In the genomic region with DNA sequence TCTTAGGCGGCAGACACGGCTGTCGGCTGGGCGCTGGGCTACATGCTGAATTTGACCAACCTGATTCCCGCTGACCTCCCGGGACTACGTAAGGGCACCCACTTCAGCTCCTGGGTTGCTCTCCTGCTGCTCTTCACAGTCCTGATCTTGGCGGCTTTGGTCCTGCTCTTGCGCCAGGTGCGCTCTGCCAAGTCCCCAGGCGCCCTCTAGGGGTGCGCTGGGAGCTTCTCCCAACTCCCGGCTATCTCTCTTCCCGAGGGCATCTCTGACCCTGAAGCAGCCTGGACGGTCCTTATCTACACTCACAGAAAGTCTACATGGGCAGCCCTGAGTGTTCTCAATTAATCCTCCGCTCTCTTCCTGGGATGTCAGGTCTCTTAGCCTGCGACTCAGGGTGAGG, we compare ENCODE assay signal across 7 mouse cellular contexts. TPM values are rescaled to one million over a fixed set of nuclear protein-coding genes. Genes with fewer than 3 reads are reported as not detected.
DNase-seq lines count a peak whose midpoint lies in the region; ATAC-seq and TF ChIP-seq lines count a peak whose summit lies in the region.

No protein-coding gene starts in this region.

- peaks cover 90% of the 10 kb centered on the region for H3K27me3 ChIP-seq in forebrain, embryonic 10.5 days (ENCODE audit: poor library complexity, severe bottlenecking)
- peaks cover 32% of the 10 kb centered on the region for H3K27me3 ChIP-seq in midbrain, embryonic 11.5 days (ENCODE audit: control insufficient read depth, insufficient read depth, low read length)
- peaks cover 69% of the 10 kb centered on the region for H3K27me3 ChIP-seq in stomach, embryonic 15.5 days (replicated peaks)

- H3K9ac ChIP-seq in midbrain, embryonic 11.5 days (ENCODE audit: low read length), result no peak overlapping the region
- no peak overlapping the region for H3K9ac ChIP-seq in stomach, embryonic 15.5 days

- peaks cover 41% of the 10 kb centered on the region for H3K4me1 ChIP-seq in forebrain, embryonic 10.5 days
- peaks cover 8% of the 10 kb centered on the region for H3K4me1 ChIP-seq in midbrain, embryonic 11.5 days (ENCODE audit: control insufficient read depth, insufficient read depth, low read length)
- peaks cover 9% of the 10 kb centered on the region for H3K4me1 ChIP-seq in stomach, embryonic 15.5 days

- H3K27ac ChIP-seq in forebrain, embryonic 10.5 days, result no peak overlapping the region
- H3K27ac ChIP-seq in left cerebral cortex, adult 2 months, result no peak overlapping the region
- no peak overlapping the region for H3K27ac ChIP-seq in midbrain, embryonic 11.5 days (ENCODE audit: low read depth, low read length)
- no peak overlapping the region for H3K27ac ChIP-seq in stomach, embryonic 15.5 days

- no peaks in the 10 kb centered on the region; the same call in 1 of the 2 replicates for H3K36me3 ChIP-seq in forebrain, embryonic 10.5 days (replicated peaks)
- no peaks in the 10 kb centered on the region for H3K36me3 ChIP-seq in midbrain, embryonic 11.5 days (ENCODE audit: control insufficient read depth, insufficient read depth, low read length)
- no peaks in the 10 kb centered on the region for H3K36me3 ChIP-seq in stomach, embryonic 15.5 days

- WGBS in forebrain, embryonic 10.5 days, result 3% methylated on average over 17 of the region's 17 CpGs
- WGBS in midbrain, embryonic 11.5 days, result 3% methylated on average over 17 of the region's 17 CpGs
- 4% methylated on average over 17 of the region's 17 CpGs for WGBS in stomach, embryonic 15.5 days

- TF ChIP-seq CTCF in left cerebral cortex, adult 2 months (IDR thresholded peaks at IDR 0.05), result peak; percentile 83

- H3K4me3 ChIP-seq in forebrain, embryonic 10.5 days, result peak overlapping the region; percentile 35
- peak overlapping the region; percentile 39 for H3K4me3 ChIP-seq in left cerebral cortex, adult 2 months
- H3K4me3 ChIP-seq in midbrain, embryonic 11.5 days (ENCODE audit: low read depth, low read length), result peak overlapping the region; percentile 9; the same call in 1 of the 2 replicates
- peak overlapping the region; percentile 12 for H3K4me3 ChIP-seq in stomach, embryonic 15.5 days (replicated peaks)

- peak overlapping the region; percentile 20 for H3K4me2 ChIP-seq in midbrain, embryonic 11.5 days
- H3K4me2 ChIP-seq in stomach, embryonic 15.5 days, result peak overlapping the region; percentile 38

- no peaks in the 10 kb centered on the region for H3K9me3 ChIP-seq in forebrain, embryonic 10.5 days
- H3K9me3 ChIP-seq in midbrain, embryonic 11.5 days (ENCODE audit: control insufficient read depth, low read length), result no peaks in the 10 kb centered on the region
- no peaks in the 10 kb centered on the region for H3K9me3 ChIP-seq in stomach, embryonic 15.5 days

- peak; percentile 69 for DNase-seq in ES-CJ7 (ENCODE audit: low read depth, low spot score)
- DNase-seq in adrenal gland, postnatal 25 days, result peak; percentile 76
- DNase-seq in forebrain, embryonic 10.5 days (ENCODE audit: extremely low spot score, low spot score), result no peak
- DNase-seq in heart, postnatal 25 days (ENCODE audit: low spot score), result peak; percentile 42
- peak; percentile 59 to 65 for DNase-seq in left cerebral cortex, adult 2 months (ENCODE audit: extremely low spot score in 1 of 2, low spot score in 2 of 2)
- DNase-seq in midbrain, embryonic 11.5 days (ENCODE audit: low spot score, missing footprints), result peak; percentile 89

- intact Hi-C loops in heart, postnatal 25 days (cut with DNase I), result no loop called here
- intact Hi-C loops in left cerebral cortex, adult 2 months (cut with DNase I), result no loop called here

- ATAC-seq in midbrain, embryonic 11.5 days (ENCODE audit: low FRiP score), result no peak
- no peak for ATAC-seq in stomach, embryonic 15.5 days (ENCODE audit: insufficient read depth, low FRiP score, low read depth)

RNA-seq across cellular contexts. Expression of a gene that starts 1.6 kb away (rescaled TPM):
- total RNA-seq in adrenal gland, postnatal 25 days (2021), result 120 and 134 TPM in 2 replicates
- 53.4 and 62.2 TPM in 2 replicates for polyA plus RNA-seq in forebrain, embryonic 10.5 days (2016; fragmentation: Nextera tagmentation; extraction: Ambion mirVana)
- total RNA-seq in heart, postnatal 25 days (2021), result 10 to 100 TPM; 25.1 to 27.7 TPM
- total RNA-seq in left cerebral cortex, adult 2 months (2021), result 100 to 1,000 TPM; 337 to 366 TPM
- 101 and 106 TPM in 2 replicates for polyA plus RNA-seq in midbrain, embryonic 11.5 days (2014; fragmentation: Nextera tagmentation; extraction: Ambion mirVana)
- polyA plus RNA-seq in stomach, embryonic 15.5 days (2015; fragmentation: Nextera tagmentation; extraction: Ambion mirVana), result 47.0 and 49.6 TPM in 2 replicates

RNA-seq across cellular contexts. Expression of a gene that starts 5.1 kb away (rescaled TPM):
- 2.4 and 3.7 TPM in 2 replicates for total RNA-seq in adrenal gland, postnatal 25 days (2021)
- polyA plus RNA-seq in forebrain, embryonic 10.5 days (2016; fragmentation: Nextera tagmentation; extraction: Ambion mirVana), result 0.11 TPM in 1 of 2 replicates, not detected in the other
- total RNA-seq in heart, postnatal 25 days (2021), result 10 to 100 TPM; 10.8 to 13.9 TPM
- 10 to 100 TPM; 11.5 to 13.1 TPM for total RNA-seq in left cerebral cortex, adult 2 months (2021)
- polyA plus RNA-seq in midbrain, embryonic 11.5 days (2014; fragmentation: Nextera tagmentation; extraction: Ambion mirVana), result 0.12 and 0.23 TPM in 2 replicates
- polyA plus RNA-seq in stomach, embryonic 15.5 days (2015; fragmentation: Nextera tagmentation; extraction: Ambion mirVana), result 10.1 and 13.0 TPM in 2 replicates

RNA-seq across cellular contexts. Expression of a gene that starts 22.3 kb away (rescaled TPM):
- not detected in 2 replicates for total RNA-seq in adrenal gland, postnatal 25 days (2021)
- polyA plus RNA-seq in forebrain, embryonic 10.5 days (2016; fragmentation: Nextera tagmentation; extraction: Ambion mirVana), result not detected in 2 replicates
- total RNA-seq in heart, postnatal 25 days (2021), result under 1 TPM in 1 of 2 experiments, not detected in 1; 0.34 TPM
- total RNA-seq in left cerebral cortex, adult 2 months (2021), result under 1 TPM in 1 of 2 experiments, not detected in 1; 0.43 TPM
- polyA plus RNA-seq in midbrain, embryonic 11.5 days (2014; fragmentation: Nextera tagmentation; extraction: Ambion mirVana), result not detected in 2 replicates
- 0.17 and 0.30 TPM in 2 replicates for polyA plus RNA-seq in stomach, embryonic 15.5 days (2015; fragmentation: Nextera tagmentation; extraction: Ambion mirVana)

RNA-seq across cellular contexts. Expression of a gene that starts 27.7 kb away (rescaled TPM):
- total RNA-seq in adrenal gland, postnatal 25 days (2021), result 24.9 and 40.5 TPM in 2 replicates
- polyA plus RNA-seq in forebrain, embryonic 10.5 days (2016; fragmentation: Nextera tagmentation; extraction: Ambion mirVana), result 8.8 and 9.0 TPM in 2 replicates
- total RNA-seq in heart, postnatal 25 days (2021), result 10 to 100 TPM; 31.2 to 36.2 TPM
- total RNA-seq in left cerebral cortex, adult 2 months (2021), result 100 to 1,000 TPM; 160 to 168 TPM
- polyA plus RNA-seq in midbrain, embryonic 11.5 days (2014; fragmentation: Nextera tagmentation; extraction: Ambion mirVana), result 5.2 and 5.4 TPM in 2 replicates
- 3.9 and 4.8 TPM in 2 replicates for polyA plus RNA-seq in stomach, embryonic 15.5 days (2015; fragmentation: Nextera tagmentation; extraction: Ambion mirVana)

RNA-seq across cellular contexts. Expression of a gene that starts 28.6 kb away (rescaled TPM):
- 1.6 and 2.1 TPM in 2 replicates for total RNA-seq in adrenal gland, postnatal 25 days (2021)
- polyA plus RNA-seq in forebrain, embryonic 10.5 days (2016; fragmentation: Nextera tagmentation; extraction: Ambion mirVana), result 93.7 and 96.1 TPM in 2 replicates
- total RNA-seq in heart, postnatal 25 days (2021), result under 1 TPM; 0.16 to 0.50 TPM
- 1 to 10 TPM; 2.1 to 2.7 TPM for total RNA-seq in left cerebral cortex, adult 2 months (2021)
- polyA plus RNA-seq in midbrain, embryonic 11.5 days (2014; fragmentation: Nextera tagmentation; extraction: Ambion mirVana), result 47.9 and 53.3 TPM in 2 replicates
- polyA plus RNA-seq in stomach, embryonic 15.5 days (2015; fragmentation: Nextera tagmentation; extraction: Ambion mirVana), result 37.6 and 41.7 TPM in 2 replicates
